Mouse (Mus musculus) C2C12 (cell line): ENCODE data around the gene Atmin.

Experiments used
- CTCF ChIP-seq: IDR thresholded peaks from one replicate; pipeline ENCODE4 v1.5.1; 2011; ENCODE audit not compliant: control insufficient read depth, insufficient read depth, insufficient read length
- FOSL1 ChIP-seq: IDR thresholded peaks from one replicate; pipeline ENCODE4 v1.8.0; 2011; ENCODE audit warnings: mild to moderate bottlenecking, low read length; ENCODE audit not compliant: poor library complexity, insufficient read depth, severe bottlenecking
- MAX ChIP-seq: IDR thresholded peaks from one replicate; pipeline ENCODE4 v1.6.1; 2011; ENCODE audit warnings: mild to moderate bottlenecking, control low read depth
- MYOD1 ChIP-seq: IDR thresholded peaks from one replicate; pipeline ENCODE4 v1.6.1; 2011; ENCODE audit warnings: low read depth; ENCODE audit not compliant: control insufficient read depth, insufficient read length
- MYOG ChIP-seq: IDR thresholded peaks from one replicate; pipeline ENCODE4 v1.6.1; 2011; ENCODE audit not compliant: control insufficient read depth, insufficient read length; ENCODE audit errors: extremely low read depth
- USF1 ChIP-seq: IDR thresholded peaks from one replicate; pipeline ENCODE4 v1.6.1; 2011; ENCODE audit warnings: low read depth, mild to moderate bottlenecking, control low read depth, moderate library complexity

GRCm38 (mm10) chr8:116943161-116943554 lies at the start of gene Atmin:
- TF ChIP-seq CTCF: peak; percentile 75
- peak; percentile 39 for TF ChIP-seq MAX
- TF ChIP-seq USF1: no peak
- no peak for TF ChIP-seq FOSL1
- no peak for TF ChIP-seq MYOG
- no peak for TF ChIP-seq MYOD1
